Mouse (Mus musculus): ENCODE measurements around the gene Mrto4. TPM values are rescaled to one million over a fixed set of nuclear protein-coding genes. Genes with fewer than 3 reads are reported as not detected.

Gene Mrto4
- polyA plus RNA-seq, 1 experiment from 2014 or later: 97.9 TPM

- Histone ChIP-seq H3K4me3 (replicated peaks) (no peak overlapping the region), H3K4me2 (replicated peaks) (no peak overlapping the region), H3K9me3 (no peaks in the 10 kb centered on the region), H3K27ac (no peak overlapping the region), H3K4me1 (replicated peaks) (peaks cover 13% of the 10 kb centered on the region), H3K36me3 (peaks cover 44% of the 10 kb centered on the region), H3K9ac (replicated peaks) (no peak overlapping the region), H3K27me3 (no peaks in the 10 kb centered on the region)
- ATAC-seq: no peak
- WGBS: 93% methylated on average over 3 of the region's 3 CpGs
These were observed 46.9 kb downstream of the Mrto4 start for GRCm38 (mm10) chr4:139305521-139305920.

- ATAC-seq: no peak
- Histone ChIP-seq H3K36me3 (peaks cover 74% of the 10 kb centered on the region), H3K4me3 (replicated peaks) (no peak overlapping the region), H3K4me2 (replicated peaks) (no peak overlapping the region), H3K4me1 (replicated peaks) (no peaks in the 10 kb centered on the region), H3K9ac (replicated peaks) (no peak overlapping the region), H3K27ac (no peak overlapping the region), H3K9me3 (no peaks in the 10 kb centered on the region), H3K27me3 (no peaks in the 10 kb centered on the region)
- WGBS: 69% methylated on average over 5 of the region's 5 CpGs
These were observed 50.1 kb downstream of the Mrto4 start for GRCm38 (mm10) chr4:139302241-139302640.

- no peak overlapping the region for H3K4me2 ChIP-seq (replicated peaks)
- H3K36me3 ChIP-seq: peaks cover 71% of the 10 kb centered on the region
- H3K9ac ChIP-seq (replicated peaks): no peak overlapping the region
- no peaks in the 10 kb centered on the region for H3K9me3 ChIP-seq
- no peaks in the 10 kb centered on the region for H3K4me1 ChIP-seq (replicated peaks)
- H3K4me3 ChIP-seq (replicated peaks): no peak overlapping the region
- 92% methylated on average over 8 of the region's 8 CpGs for WGBS
- no peak for ATAC-seq
- H3K27ac ChIP-seq: no peak overlapping the region
- no peaks in the 10 kb centered on the region for H3K27me3 ChIP-seq
These were observed 50.6 kb downstream of the Mrto4 start for GRCm38 (mm10) chr4:139301780-139302179.

- Histone ChIP-seq H3K36me3 (peaks cover 52% of the 10 kb centered on the region), H3K27ac (no peak overlapping the region; the same call in 1 of the 2 replicates), H3K4me2 (replicated peaks) (no peak overlapping the region), H3K4me3 (replicated peaks) (no peak overlapping the region), H3K9ac (replicated peaks) (no peak overlapping the region), H3K27me3 (no peaks in the 10 kb centered on the region), H3K9me3 (no peaks in the 10 kb centered on the region), H3K4me1 (replicated peaks) (no peaks in the 10 kb centered on the region)
- 87% methylated on average over 12 of the region's 12 CpGs for WGBS
- no peak for ATAC-seq
These were observed 53.6 kb downstream of the Mrto4 start for GRCm38 (mm10) chr4:139298671-139299366.

GRCm38 (mm10) chr4:139297566-139297965 lies 54.8 kb downstream of the Mrto4 start:
- 86% methylated on average over 4 of the region's 4 CpGs for WGBS
- H3K4me3 ChIP-seq (replicated peaks): no peak overlapping the region
- no peaks in the 10 kb centered on the region for H3K27me3 ChIP-seq
- no peak overlapping the region for H3K27ac ChIP-seq
- no peak overlapping the region for H3K4me2 ChIP-seq (replicated peaks)
- H3K4me1 ChIP-seq (replicated peaks): no peaks in the 10 kb centered on the region
- no peak overlapping the region for H3K9ac ChIP-seq (replicated peaks)
- peaks cover 54% of the 10 kb centered on the region for H3K36me3 ChIP-seq
- no peak for ATAC-seq
- H3K9me3 ChIP-seq: no peaks in the 10 kb centered on the region

Small RNA genes lying within 50 kb of the gene (microRNA-seq; reads per million reads assigned to microRNA genes)
- gene Gm24245 (1.4 reads per million), gene Gm25732 (0.62 reads per million)

Other genes with a start within 250 kb of the Mrto4 start
- 414 and 419 TPM in 2 replicates for gene Minos1, start 221.5 kb downstream of the Mrto4 start, polyA plus RNA-seq (2015; fragmentation: Nextera tagmentation; extraction: Ambion mirVana)
- 321 and 324 TPM in 2 replicates for gene Capzb, start 159.7 kb downstream of the Mrto4 start, polyA plus RNA-seq (2015; fragmentation: Nextera tagmentation; extraction: Ambion mirVana)
- 15.1 and 15.2 TPM in 2 replicates for gene Pqlc2, start 41.9 kb downstream of the Mrto4 start, polyA plus RNA-seq (2015; fragmentation: Nextera tagmentation; extraction: Ambion mirVana)
- gene Akr7a5, start 41.8 kb downstream of the Mrto4 start, polyA plus RNA-seq (2015; fragmentation: Nextera tagmentation; extraction: Ambion mirVana): 65.0 and 66.5 TPM in 2 replicates
- gene Emc1, start within 50 bp of the Mrto4 start, polyA plus RNA-seq (2015; fragmentation: Nextera tagmentation; extraction: Ambion mirVana): 41.0 and 42.0 TPM in 2 replicates
- gene Ubr4, start within 50 bp of the Mrto4 start, polyA plus RNA-seq (2015; fragmentation: Nextera tagmentation; extraction: Ambion mirVana): 75.8 and 85.2 TPM in 2 replicates
- gene Iffo2, start 178.0 kb upstream of the Mrto4 start, polyA plus RNA-seq (2015; fragmentation: Nextera tagmentation; extraction: Ambion mirVana): 4.4 and 4.6 TPM in 2 replicates